Mouse (Mus musculus) liver, embryonic 14.5 days (tissue): ENCODE results near the gene Bmf.

Source experiments
- CTCF ChIP-seq: IDR thresholded peaks from 2 replicates; pipeline ENCODE4 v1.5.1; 2016; ENCODE audit warnings: antibody characterized with exemption, low read depth, control low read depth
- EP300 ChIP-seq: IDR thresholded peaks from 2 replicates; pipeline ENCODE4 v1.6.1; 2016; ENCODE audit warnings: antibody characterized with exemption, low read depth

GRCm38 (mm10) chr2:118522265-118522664 lies 27.2 kb downstream of the Bmf start:
- TF ChIP-seq CTCF (no peak), EP300 (no peak)
